Mouse (Mus musculus): Measurements from ENCODE around the gene Mettl24.

Gene Mettl24

DNA sequence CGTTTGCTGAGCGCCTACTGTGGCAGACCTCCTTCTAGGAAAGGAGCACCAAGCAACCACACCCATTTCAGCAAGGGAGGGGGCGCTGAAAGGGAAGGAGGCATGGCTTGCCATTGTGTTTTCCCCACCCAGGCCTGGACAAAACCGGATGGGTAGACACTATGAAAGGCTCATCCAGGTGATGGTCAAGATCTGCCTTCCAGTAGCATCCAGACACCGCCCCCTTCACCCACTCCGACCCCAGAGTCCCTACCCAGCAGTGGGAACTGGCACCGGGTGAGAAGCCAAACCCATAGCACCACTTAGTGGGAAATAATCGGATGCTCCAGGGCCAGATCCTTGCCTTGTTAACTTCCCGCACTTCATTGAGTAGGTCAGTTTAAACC is 779 bp downstream of the Mettl24 start:
- in situ Hi-C loops (cut with MboI, MseI): no loop called here

- in situ Hi-C loops (cut with MboI, MseI): no loop called here
Observed at GRCm38 (mm10) chr10:40684326-40684725, 1.2 kb downstream of the Mettl24 start.

DNA sequence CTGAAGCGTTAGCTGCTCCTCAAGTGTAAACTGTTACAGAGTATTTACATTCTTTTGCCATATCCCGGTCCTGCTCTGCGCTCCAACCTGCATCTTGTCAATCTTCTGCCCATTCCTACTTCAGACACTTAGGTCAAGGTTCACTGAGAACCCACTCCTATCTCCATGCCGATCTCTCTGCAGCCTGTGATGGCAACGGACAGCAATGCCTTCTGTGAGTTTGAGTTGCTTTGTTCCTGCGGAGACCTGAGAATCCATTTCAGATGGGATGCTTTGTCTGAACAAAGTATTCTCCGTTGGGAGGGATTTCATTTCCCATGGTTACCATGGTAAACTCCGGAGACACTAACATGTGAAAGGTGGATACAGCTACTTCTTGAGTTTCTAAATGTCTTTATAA is 2.6 kb downstream of the Mettl24 start:
- in situ Hi-C loops (cut with MboI, MseI): no loop called here

DNA sequence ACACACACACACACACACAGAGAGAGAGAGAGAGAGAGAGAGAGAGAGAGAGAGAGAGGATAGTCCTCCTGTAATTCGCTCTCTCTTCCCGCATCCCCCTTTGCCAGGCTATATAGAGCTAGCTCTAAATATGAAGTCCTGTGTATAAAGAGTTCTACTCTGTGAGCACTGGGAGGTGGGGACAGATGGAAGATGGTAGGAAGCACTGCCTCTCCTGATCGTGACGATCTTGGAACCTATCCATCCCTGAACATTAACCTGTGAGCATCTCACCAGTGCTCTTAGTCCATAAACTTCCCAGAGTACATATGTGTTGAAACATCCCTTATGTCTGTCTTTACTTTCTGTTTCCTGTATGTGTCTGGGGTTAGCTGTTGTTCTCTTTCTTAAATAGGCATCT is 3.9 kb downstream of the Mettl24 start:
- in situ Hi-C loops (cut with MboI, MseI): no loop called here

DNA sequence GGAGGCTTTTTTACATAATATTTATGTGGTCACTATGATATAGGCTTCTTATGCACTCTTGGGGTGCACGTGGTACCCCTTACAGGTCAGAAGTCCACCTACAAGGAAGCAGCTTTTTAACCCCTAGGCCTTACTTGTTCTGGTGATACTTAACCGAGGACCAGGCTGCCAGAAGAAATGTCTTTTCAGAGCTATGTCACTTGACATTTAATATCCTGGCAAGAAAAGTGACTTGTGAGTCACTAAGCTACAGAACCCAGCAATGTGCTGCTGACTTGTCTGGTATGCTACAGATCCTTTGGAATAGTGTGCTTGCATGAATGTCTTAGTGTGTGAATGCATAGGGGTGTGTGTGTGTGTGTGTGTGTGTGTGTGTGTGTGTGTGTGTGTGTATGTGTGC is 4.3 kb downstream of the Mettl24 start:
- in situ Hi-C loops (cut with MboI, MseI): no loop called here

GRCm38 (mm10) chr10:40688266-40688665 is 5.2 kb downstream of the Mettl24 start:
- in situ Hi-C loops (cut with MboI, MseI): no loop called here

DNA sequence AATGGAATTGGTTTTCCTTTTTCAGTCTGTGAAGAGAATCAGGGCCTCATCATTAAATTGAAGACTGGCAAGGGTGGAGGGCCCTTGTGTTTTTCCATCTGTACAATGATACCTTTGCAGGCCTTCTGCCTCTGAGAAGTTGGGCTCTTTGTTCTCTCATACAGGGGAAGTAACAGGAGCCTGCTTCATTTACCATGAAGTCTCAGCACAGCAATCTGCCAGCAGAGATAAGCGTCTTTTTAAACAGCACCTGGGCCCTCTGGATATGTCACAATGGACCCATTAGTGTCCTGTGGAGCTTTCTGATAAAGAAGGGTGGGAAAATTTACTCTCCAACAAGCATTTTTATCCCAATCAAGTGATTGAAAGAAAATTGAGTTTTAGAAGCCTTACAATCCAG is 5.8 kb downstream of the Mettl24 start:
- in situ Hi-C loops (cut with MboI, MseI): no loop called here

GRCm38 (mm10) chr10:40698652-40699051 is 15.6 kb downstream of the Mettl24 start:
- in situ Hi-C loops (cut with MboI, MseI): no loop called here

DNA sequence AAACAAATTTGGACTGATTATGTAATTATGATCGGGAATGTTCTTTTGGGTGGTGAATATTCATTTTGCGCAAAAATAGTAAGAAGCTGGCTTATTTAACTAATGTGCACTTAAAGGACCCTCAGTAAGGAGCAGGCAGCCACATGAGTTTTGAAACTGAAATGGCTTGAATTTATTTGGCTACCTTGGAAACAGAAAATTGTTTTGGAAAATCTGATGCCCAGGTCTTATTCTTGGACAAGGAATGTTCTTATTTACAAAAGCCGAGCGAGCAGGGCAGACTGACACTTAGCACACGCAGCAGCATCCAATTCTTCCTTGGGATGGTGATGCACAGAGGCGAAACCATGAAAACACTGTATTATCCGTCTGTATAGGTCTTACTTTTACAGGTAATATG is 28.0 kb downstream of the Mettl24 start:
- in situ Hi-C loops (cut with MboI, MseI): no loop called here

DNA sequence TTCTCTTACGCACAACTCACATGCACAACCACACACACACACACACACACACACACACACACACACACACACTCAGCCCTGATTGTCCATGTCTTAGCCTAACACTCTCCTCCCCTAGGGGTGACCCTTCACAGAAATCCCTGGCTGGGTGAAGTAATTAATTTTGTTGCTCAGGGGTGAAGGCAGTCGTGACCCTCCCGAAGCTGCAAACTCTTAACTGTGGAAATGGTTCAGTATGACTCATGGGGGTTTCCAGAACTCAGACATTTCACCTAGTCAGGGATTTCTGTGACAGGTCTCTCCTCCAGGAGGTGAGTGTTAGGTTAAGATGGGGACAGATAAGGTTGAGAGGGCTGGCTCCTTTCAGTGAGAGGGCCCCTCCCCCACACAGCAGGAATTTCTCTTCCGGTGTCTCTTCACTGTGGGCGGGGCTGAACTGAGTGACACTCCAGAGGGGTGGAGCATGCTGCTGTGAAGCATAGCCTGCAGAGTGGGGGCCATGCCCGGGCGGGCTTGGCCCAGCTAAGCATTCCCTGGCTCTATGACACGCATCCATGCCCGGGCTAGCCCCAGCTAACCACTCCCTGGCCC is 30.0 kb downstream of the Mettl24 start:
- in situ Hi-C loops (cut with MboI, MseI): no loop called here

DNA sequence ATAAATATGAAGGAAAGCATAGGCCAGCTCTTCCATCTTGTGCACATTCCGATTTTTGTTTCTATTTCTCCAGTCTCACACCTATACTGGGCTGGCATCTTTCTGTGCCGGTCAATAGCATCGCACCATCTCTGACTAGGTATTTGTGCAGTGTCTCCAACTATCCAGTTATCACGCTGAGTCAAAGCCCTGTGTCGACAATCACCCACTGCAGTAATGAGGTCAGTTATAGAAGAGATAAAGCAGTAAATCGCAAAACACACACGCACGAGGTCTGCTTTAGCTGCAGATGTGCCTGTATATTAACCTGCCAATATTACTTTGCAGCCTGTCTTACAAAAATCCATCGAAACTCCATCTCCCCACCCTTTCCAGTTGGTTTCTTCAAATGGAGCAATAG is 30.7 kb downstream of the Mettl24 start:
- in situ Hi-C loops (cut with MboI, MseI): no loop called here

GRCm38 (mm10) chr10:40715151-40715550 is 32.1 kb downstream of the Mettl24 start:
- in situ Hi-C loops (cut with MboI, MseI): no loop called here

- in situ Hi-C loops (cut with MboI, MseI): no loop called here
Observed at GRCm38 (mm10) chr10:40716296-40716695, 33.2 kb downstream of the Mettl24 start.

GRCm38 (mm10) chr10:40716713-40717112 is 33.6 kb downstream of the Mettl24 start:
- in situ Hi-C loops (cut with MboI, MseI): no loop called here

GRCm38 (mm10) chr10:40718362-40718761 is 35.3 kb downstream of the Mettl24 start:
- in situ Hi-C loops (cut with MboI, MseI): no loop called here

- in situ Hi-C loops (cut with MboI, MseI): no loop called here
Observed at GRCm38 (mm10) chr10:40719062-40719461, 36.0 kb downstream of the Mettl24 start.

- in situ Hi-C loops (cut with MboI, MseI): no loop called here
Observed at GRCm38 (mm10) chr10:40720883-40721282, 37.8 kb downstream of the Mettl24 start.

GRCm38 (mm10) chr10:40724342-40724741 is 41.3 kb downstream of the Mettl24 start:
- in situ Hi-C loops (cut with MboI, MseI): no loop called here

DNA sequence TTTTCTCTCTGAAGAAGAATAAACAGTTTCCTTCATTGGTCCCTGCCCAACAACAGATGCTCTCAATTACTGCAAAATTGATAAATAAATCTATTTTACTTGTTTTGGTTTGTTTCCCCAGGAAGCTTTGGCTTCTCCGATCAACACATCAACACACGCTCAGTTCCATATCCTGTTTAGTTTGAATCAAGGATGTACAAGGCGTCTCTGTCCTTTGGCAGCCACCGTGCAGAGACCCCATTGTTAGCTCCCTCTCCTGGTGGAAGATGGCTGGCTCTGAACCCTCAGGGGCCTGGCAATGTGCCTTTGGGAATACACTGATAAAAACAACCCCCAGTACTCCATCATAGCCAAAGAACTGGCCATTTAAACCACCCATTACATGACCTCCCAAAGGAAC is 42.0 kb downstream of the Mettl24 start:
- in situ Hi-C loops (cut with MboI, MseI): loop anchor here (5.0 kb wide), 1 partner anchor 73 kb away; no protein-coding TSS in a partner anchor

- in situ Hi-C loops (cut with MboI, MseI): loop anchor here (5.0 kb wide), 1 partner anchor 73 kb away; no protein-coding TSS in a partner anchor
Observed at GRCm38 (mm10) chr10:40725471-40725870, 42.4 kb downstream of the Mettl24 start.

GRCm38 (mm10) chr10:40726288-40726902 is 43.3 kb downstream of the Mettl24 start:
- in situ Hi-C loops (cut with MboI, MseI): loop anchor here (5.0 kb wide), 1 partner anchor 74 kb away; no protein-coding TSS in a partner anchor

DNA sequence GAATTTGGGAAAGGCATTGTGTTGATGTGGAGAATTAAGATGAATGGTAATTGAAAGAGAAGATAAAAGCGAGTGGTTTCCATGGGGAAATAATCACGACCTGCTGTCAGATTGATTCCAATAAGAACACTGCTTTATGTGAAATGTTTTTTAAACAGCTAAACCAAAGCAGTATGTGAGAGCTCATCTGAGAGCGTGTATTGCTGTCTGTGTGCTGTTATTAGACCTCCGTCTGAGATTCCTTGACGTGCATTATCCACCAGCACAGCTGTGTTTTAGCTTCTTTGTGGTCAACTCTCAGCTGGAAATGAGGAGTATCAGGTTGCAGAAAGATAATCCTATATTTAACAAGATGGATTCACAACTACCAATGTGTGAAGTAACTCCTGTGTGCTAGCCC is 43.9 kb downstream of the Mettl24 start:
- in situ Hi-C loops (cut with MboI, MseI): loop anchor here (5.0 kb wide), 1 partner anchor 75 kb away; no protein-coding TSS in a partner anchor

DNA sequence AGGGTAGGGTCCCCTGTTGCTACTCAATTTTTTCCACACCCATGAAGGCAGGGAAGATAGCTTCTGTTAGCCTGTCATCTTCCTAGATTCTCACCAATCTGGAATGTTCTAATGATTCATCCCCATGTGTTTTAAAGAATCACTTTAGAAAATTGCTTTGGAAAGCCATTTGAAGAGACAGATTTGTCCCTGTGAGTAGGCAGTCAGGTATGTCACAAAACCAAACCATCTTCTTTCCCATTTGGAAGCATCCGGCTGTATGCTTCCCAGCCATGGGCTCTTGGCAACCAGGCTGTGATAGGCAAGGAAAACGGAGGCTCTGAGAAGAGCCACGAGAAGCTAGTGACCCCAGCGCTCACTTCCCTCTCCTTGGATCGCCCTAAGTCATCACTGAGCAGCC is 47.1 kb downstream of the Mettl24 start:
- in situ Hi-C loops (cut with MboI, MseI): no loop called here

DNA sequence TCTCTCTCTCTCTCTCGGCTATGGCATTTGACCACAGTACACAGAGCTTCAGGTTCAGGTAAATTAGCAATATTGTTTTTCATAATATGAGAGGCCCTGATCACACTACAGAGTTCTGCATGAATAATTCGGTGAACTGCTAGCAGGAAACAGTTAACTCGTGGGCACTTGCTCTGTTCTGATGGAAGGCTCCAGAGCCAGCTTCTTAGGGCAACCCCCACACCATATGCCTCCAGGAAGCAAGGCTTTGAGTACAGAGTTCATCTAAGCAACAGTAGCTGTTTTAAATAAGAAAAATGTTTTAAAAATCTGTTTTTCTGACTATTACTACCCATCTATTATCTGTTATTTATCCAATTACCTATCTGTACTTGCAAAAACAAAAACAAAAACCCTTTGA is 50.2 kb downstream of the Mettl24 start:
- in situ Hi-C loops (cut with MboI, MseI): no loop called here

All from T-helper 1 cell (primary cell).